Mouse (Mus musculus) ES-E14 (cell line): ENCODE measurements around the gene Foxl1.

Source experiments
- ZC3H11A ChIP-seq: IDR thresholded peaks from 2 replicates; pipeline ENCODE4 v1.6.1; 2012; ENCODE audit warnings: low read depth, mild to moderate bottlenecking, inconsistent platforms, low read length, borderline replicate concordance
- ZNF384 ChIP-seq: IDR thresholded peaks from 2 replicates; pipeline ENCODE4 v1.6.1; 2012; ENCODE audit warnings: low read depth, low read length, inconsistent platforms

DNA sequence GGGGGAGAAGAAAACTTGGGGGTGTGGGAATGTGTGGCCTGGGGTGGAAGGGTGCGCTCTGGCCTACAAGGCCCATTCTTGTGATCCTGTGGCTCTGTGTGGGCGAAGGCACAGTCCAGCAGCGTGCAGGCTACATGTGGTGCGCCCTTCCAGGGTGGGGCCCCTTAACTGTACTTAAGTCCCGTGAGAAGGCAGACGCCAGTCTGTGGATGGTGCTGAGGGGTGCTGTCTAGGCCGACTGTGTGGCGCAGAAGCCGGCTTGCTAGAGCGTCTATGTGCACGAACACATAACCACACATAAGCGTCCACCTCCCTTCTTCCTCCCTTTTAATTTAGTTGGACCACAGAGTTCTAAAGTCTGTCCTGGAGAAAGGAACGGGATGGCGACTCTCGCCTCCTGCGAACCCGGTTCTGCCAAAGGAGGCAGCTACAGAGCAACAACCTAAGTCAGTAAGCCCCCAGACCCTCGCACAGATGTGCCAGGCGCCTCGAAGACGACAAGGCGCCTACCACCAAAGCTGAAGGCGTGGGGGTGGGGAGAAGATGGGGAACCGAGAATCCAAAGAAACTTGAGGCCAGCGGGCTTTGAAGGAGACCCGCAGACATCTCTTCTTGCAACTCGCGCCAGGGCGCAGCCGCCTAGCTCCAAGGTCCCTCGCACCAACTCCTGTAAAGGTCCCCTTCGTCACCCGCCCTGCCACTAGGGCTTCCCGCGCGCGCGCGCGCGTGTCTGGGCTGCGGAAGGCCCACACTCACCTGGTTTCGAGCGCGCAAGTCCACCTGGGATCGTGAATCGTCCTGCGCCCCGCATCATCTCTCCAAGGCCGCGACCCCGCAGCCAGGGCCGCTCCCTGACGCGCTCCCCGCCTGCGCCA is 45.3 kb upstream of the Foxl1 start:
- TF ChIP-seq ZC3H11A (no peak), ZNF384 (no peak)
